Mouse (Mus musculus): ENCODE data around the gene Itga9. TPM values are rescaled to one million over a fixed set of nuclear protein-coding genes. Genes with fewer than 3 reads are reported as not detected.

The Itga9 gene
- polyA plus RNA-seq, 1 experiment from 2014 or later = 10.3 TPM

DNA sequence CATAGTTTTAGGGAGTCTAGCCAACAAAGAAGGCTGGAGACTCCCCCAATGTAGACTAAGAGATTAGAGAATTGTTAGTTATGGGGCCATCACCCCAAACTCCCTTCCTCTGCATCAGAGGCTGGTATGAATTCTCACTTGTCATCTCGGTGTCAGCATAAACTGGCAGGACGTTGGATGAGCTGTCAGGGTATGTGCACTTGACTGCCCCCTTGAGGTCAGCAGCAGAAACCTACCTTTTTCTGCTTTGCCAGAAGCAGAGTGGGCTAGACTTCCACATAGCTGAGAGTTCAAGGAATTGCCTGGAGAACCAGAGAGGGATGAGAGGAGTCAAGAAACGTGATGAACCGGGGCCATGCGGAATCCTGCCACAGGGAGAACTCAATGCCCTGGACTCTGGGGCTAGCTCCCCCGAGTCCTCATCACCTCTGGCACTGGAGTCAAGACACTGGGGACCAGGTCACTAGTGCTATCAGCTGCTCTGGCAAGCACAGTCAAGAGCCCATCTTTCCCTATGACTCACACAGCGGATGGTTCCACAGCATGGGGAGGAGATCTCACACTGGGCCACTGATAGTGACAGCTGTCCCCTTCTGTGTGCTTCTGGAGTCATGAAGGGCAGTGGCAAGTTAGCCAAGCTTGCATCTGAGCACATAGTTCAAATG, 274.9 kb downstream of the Itga9 start:
- Histone ChIP-seq H3K4me2 (ENCODE audit: low read depth, low read length) (no peak overlapping the region), H3K4me1 (ENCODE audit: control insufficient read depth, insufficient read depth, low read length) (no peaks in the 10 kb centered on the region; the same call in 1 of the 2 replicates), H3K27ac (replicated peaks; ENCODE audit: low read depth, low read length) (no peak overlapping the region), H3K4me3 (ENCODE audit: low read depth, low read length) (no peak overlapping the region), H3K36me3 (replicated peaks; ENCODE audit: control insufficient read depth, insufficient read depth, low read depth, low read length) (no peaks in the 10 kb centered on the region), H3K9me3 (replicated peaks; ENCODE audit: control insufficient read depth, low read length) (no peaks in the 10 kb centered on the region), H3K9ac (replicated peaks; ENCODE audit: low read length) (no peak overlapping the region), H3K27me3 (ENCODE audit: control insufficient read depth, insufficient read depth, low read length) (no peaks in the 10 kb centered on the region)
- ATAC-seq (replicated peaks; ENCODE audit: insufficient number of reproducible peaks, low FRiP score, low TSS enrichment, low read depth) = no peak
- WGBS = 74% methylated on average over 7 of the region's 7 CpGs
- no peak for DNase-seq (ENCODE audit: low spot score)

DNA sequence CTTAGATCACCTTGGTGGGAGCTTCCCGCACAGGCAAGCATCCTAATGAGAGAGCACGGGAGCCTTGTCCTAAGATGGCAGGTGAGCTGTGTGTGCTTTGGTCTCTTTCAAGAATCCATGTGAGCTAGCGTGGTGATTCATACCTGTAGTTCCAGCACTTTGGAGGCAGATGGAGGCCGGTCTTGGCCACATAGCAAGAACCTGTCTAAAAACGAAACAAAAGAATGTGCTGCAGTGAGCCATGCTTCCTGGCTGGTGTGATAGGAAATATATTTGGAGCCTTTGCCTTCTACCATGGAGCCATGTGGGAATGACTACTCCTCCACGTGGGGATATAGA, 275.4 kb downstream of the Itga9 start:
- Histone ChIP-seq H3K4me3 (ENCODE audit: low read depth, low read length) (no peak overlapping the region), H3K9ac (replicated peaks; ENCODE audit: low read length) (no peak overlapping the region), H3K27me3 (ENCODE audit: control insufficient read depth, insufficient read depth, low read length) (no peaks in the 10 kb centered on the region), H3K9me3 (replicated peaks; ENCODE audit: control insufficient read depth, low read length) (no peaks in the 10 kb centered on the region), H3K4me1 (ENCODE audit: control insufficient read depth, insufficient read depth, low read length) (no peaks in the 10 kb centered on the region), H3K36me3 (replicated peaks; ENCODE audit: control insufficient read depth, insufficient read depth, low read depth, low read length) (no peaks in the 10 kb centered on the region), H3K4me2 (ENCODE audit: low read depth, low read length) (no peak overlapping the region), H3K27ac (replicated peaks; ENCODE audit: low read depth, low read length) (no peak overlapping the region)
- DNase-seq (ENCODE audit: low spot score) (no peak), ATAC-seq (replicated peaks; ENCODE audit: insufficient number of reproducible peaks, low FRiP score, low TSS enrichment, low read depth) (no peak)
- 91% methylated on average over 6 of the region's 6 CpGs for WGBS

GRCm38 (mm10) chr9:118883150-118883549, 276.7 kb downstream of the Itga9 start:
- Histone ChIP-seq H3K9me3 (replicated peaks; ENCODE audit: control insufficient read depth, low read length) (no peaks in the 10 kb centered on the region), H3K4me2 (ENCODE audit: low read depth, low read length) (no peak overlapping the region), H3K4me1 (ENCODE audit: control insufficient read depth, insufficient read depth, low read length) (no peaks in the 10 kb centered on the region), H3K36me3 (replicated peaks; ENCODE audit: control insufficient read depth, insufficient read depth, low read depth, low read length) (no peaks in the 10 kb centered on the region), H3K27me3 (ENCODE audit: control insufficient read depth, insufficient read depth, low read length) (no peaks in the 10 kb centered on the region), H3K4me3 (ENCODE audit: low read depth, low read length) (no peak overlapping the region), H3K9ac (replicated peaks; ENCODE audit: low read length) (no peak overlapping the region), H3K27ac (replicated peaks; ENCODE audit: low read depth, low read length) (no peak overlapping the region)
- WGBS = 91% methylated on average over 7 of the region's 7 CpGs
- ATAC-seq (replicated peaks; ENCODE audit: insufficient number of reproducible peaks, low FRiP score, low TSS enrichment, low read depth) (no peak), DNase-seq (ENCODE audit: low spot score) (no peak)

- WGBS = 81% methylated on average over 6 of the region's 6 CpGs
- no peak for DNase-seq (ENCODE audit: low spot score)
- Histone ChIP-seq H3K4me2 (ENCODE audit: low read depth, low read length) (no peak overlapping the region), H3K9ac (replicated peaks; ENCODE audit: low read length) (no peak overlapping the region), H3K9me3 (replicated peaks; ENCODE audit: control insufficient read depth, low read length) (no peaks in the 10 kb centered on the region), H3K27me3 (ENCODE audit: control insufficient read depth, insufficient read depth, low read length) (no peaks in the 10 kb centered on the region), H3K4me3 (ENCODE audit: low read depth, low read length) (no peak overlapping the region), H3K4me1 (ENCODE audit: control insufficient read depth, insufficient read depth, low read length) (no peaks in the 10 kb centered on the region), H3K27ac (replicated peaks; ENCODE audit: low read depth, low read length) (no peak overlapping the region), H3K36me3 (replicated peaks; ENCODE audit: control insufficient read depth, insufficient read depth, low read depth, low read length) (no peaks in the 10 kb centered on the region)
- ATAC-seq (replicated peaks; ENCODE audit: insufficient number of reproducible peaks, low FRiP score, low TSS enrichment, low read depth) = no peak
Measured at GRCm38 (mm10) chr9:118885785-118886184, 279.3 kb downstream of the Itga9 start.

- no peak overlapping the region for H3K4me3 ChIP-seq (ENCODE audit: low read depth, low read length)
- no peak overlapping the region for H3K4me2 ChIP-seq (ENCODE audit: low read depth, low read length)
- no peak for ATAC-seq (replicated peaks; ENCODE audit: insufficient number of reproducible peaks, low FRiP score, low TSS enrichment, low read depth)
- WGBS = 83% methylated on average over 7 of the region's 7 CpGs
- H3K27me3 ChIP-seq (ENCODE audit: control insufficient read depth, insufficient read depth, low read length) = no peaks in the 10 kb centered on the region
- H3K27ac ChIP-seq (replicated peaks; ENCODE audit: low read depth, low read length) = no peak overlapping the region
- no peak for DNase-seq (ENCODE audit: low spot score)
- H3K9ac ChIP-seq (replicated peaks; ENCODE audit: low read length) = no peak overlapping the region
- H3K4me1 ChIP-seq (ENCODE audit: control insufficient read depth, insufficient read depth, low read length) = peaks cover 7% of the 10 kb centered on the region; the same call in 1 of the 2 replicates
- H3K36me3 ChIP-seq (replicated peaks; ENCODE audit: control insufficient read depth, insufficient read depth, low read depth, low read length) = no peaks in the 10 kb centered on the region
- H3K9me3 ChIP-seq (replicated peaks; ENCODE audit: control insufficient read depth, low read length) = no peaks in the 10 kb centered on the region
Measured at GRCm38 (mm10) chr9:118887201-118887600, 280.7 kb downstream of the Itga9 start.

DNA sequence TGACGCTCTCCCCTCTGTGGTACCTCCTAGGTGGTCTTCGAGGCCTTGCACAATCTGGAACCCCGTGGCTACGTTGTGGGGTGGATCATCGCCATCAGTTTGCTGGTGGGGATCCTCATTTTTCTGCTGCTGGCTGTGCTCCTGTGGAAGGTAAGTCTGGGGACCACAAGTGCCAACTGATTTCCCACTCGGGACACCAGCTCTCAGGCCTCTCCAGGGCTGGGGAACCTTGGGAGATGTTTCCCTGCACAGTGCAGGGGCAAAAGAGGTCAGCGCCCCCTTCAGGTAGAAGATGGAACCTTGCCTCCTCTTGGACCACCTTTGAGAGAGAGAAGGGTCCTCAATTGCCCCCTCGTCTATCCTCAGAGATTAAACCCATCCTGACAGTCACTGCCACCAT, 281.2 kb downstream of the Itga9 start:
- WGBS = 91% methylated on average over 8 of the region's 8 CpGs
- Histone ChIP-seq H3K9ac (replicated peaks; ENCODE audit: low read length) (no peak overlapping the region), H3K9me3 (replicated peaks; ENCODE audit: control insufficient read depth, low read length) (no peaks in the 10 kb centered on the region), H3K4me3 (ENCODE audit: low read depth, low read length) (no peak overlapping the region), H3K27ac (replicated peaks; ENCODE audit: low read depth, low read length) (no peak overlapping the region), H3K27me3 (ENCODE audit: control insufficient read depth, insufficient read depth, low read length) (no peaks in the 10 kb centered on the region), H3K4me1 (ENCODE audit: control insufficient read depth, insufficient read depth, low read length) (peaks cover 7% of the 10 kb centered on the region; the same call in 1 of the 2 replicates), H3K4me2 (ENCODE audit: low read depth, low read length) (no peak overlapping the region), H3K36me3 (replicated peaks; ENCODE audit: control insufficient read depth, insufficient read depth, low read depth, low read length) (no peaks in the 10 kb centered on the region)
- DNase-seq (ENCODE audit: low spot score) (no peak), ATAC-seq (replicated peaks; ENCODE audit: insufficient number of reproducible peaks, low FRiP score, low TSS enrichment, low read depth) (no peak)

DNA sequence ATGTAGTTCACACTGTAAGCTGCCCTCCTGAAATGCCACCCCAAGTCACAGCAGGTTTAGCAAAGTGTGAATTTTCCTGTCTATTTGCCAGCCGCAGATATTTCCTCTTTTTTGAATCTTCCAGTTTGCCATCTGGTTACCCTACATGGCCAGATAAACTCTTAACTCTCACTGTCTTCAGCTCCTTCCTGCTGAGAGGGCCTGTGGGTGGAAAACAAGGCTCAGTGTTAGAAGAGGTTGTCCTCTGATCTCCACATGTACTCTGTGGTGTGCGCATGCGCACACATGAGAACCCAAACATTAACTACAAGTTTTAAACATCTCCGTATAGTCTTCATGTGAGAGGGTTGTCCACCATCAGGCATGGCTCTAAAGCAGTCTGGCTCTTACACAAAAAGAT, 283.7 kb downstream of the Itga9 start:
- no peak overlapping the region for H3K4me3 ChIP-seq (ENCODE audit: low read depth, low read length)
- no peaks in the 10 kb centered on the region for H3K27me3 ChIP-seq (ENCODE audit: control insufficient read depth, insufficient read depth, low read length)
- 92% methylated on average over 4 of the region's 4 CpGs for WGBS
- no peak overlapping the region for H3K9ac ChIP-seq (replicated peaks; ENCODE audit: low read length)
- no peaks in the 10 kb centered on the region for H3K36me3 ChIP-seq (replicated peaks; ENCODE audit: control insufficient read depth, insufficient read depth, low read depth, low read length)
- ATAC-seq (replicated peaks; ENCODE audit: insufficient number of reproducible peaks, low FRiP score, low TSS enrichment, low read depth) (no peak), DNase-seq (ENCODE audit: low spot score) (no peak)
- H3K27ac ChIP-seq (replicated peaks; ENCODE audit: low read depth, low read length) = no peak overlapping the region
- H3K4me2 ChIP-seq (ENCODE audit: low read depth, low read length) = no peak overlapping the region
- H3K4me1 ChIP-seq (ENCODE audit: control insufficient read depth, insufficient read depth, low read length) = peaks cover 7% of the 10 kb centered on the region; the same call in 1 of the 2 replicates
- H3K9me3 ChIP-seq (replicated peaks; ENCODE audit: control insufficient read depth, low read length) = no peaks in the 10 kb centered on the region

GRCm38 (mm10) chr9:118890645-118891044, 284.2 kb downstream of the Itga9 start:
- Histone ChIP-seq H3K9me3 (replicated peaks; ENCODE audit: control insufficient read depth, low read length) (no peaks in the 10 kb centered on the region), H3K36me3 (replicated peaks; ENCODE audit: control insufficient read depth, insufficient read depth, low read depth, low read length) (no peaks in the 10 kb centered on the region), H3K4me3 (ENCODE audit: low read depth, low read length) (no peak overlapping the region), H3K4me1 (ENCODE audit: control insufficient read depth, insufficient read depth, low read length) (peaks cover 7% of the 10 kb centered on the region; the same call in 1 of the 2 replicates), H3K27ac (replicated peaks; ENCODE audit: low read depth, low read length) (no peak overlapping the region), H3K9ac (replicated peaks; ENCODE audit: low read length) (no peak overlapping the region), H3K4me2 (ENCODE audit: low read depth, low read length) (no peak overlapping the region), H3K27me3 (ENCODE audit: control insufficient read depth, insufficient read depth, low read length) (no peaks in the 10 kb centered on the region)
- DNase-seq (ENCODE audit: low spot score) (no peak), ATAC-seq (replicated peaks; ENCODE audit: insufficient number of reproducible peaks, low FRiP score, low TSS enrichment, low read depth) (no peak)
- WGBS = 53% methylated on average over 2 of the region's 2 CpGs
